Mouse (Mus musculus): Measurements from ENCODE around the gene A030005K14Rik. TPM values are rescaled to one million over a fixed set of nuclear protein-coding genes. Genes with fewer than 3 reads are reported as not detected.

A030005K14Rik gene
- total RNA-seq, 2 experiments from 2014 or later: not detected

- DNase-seq: no peak
These were observed 22.1 kb downstream of the A030005K14Rik start for GRCm38 (mm10) chr1:83036892-83037667.

- no peak for DNase-seq
These were observed 24.7 kb downstream of the A030005K14Rik start for GRCm38 (mm10) chr1:83034509-83034908.

- no peak for DNase-seq
These were observed 26.7 kb downstream of the A030005K14Rik start for GRCm38 (mm10) chr1:83032508-83032907.

- no peak for DNase-seq
These were observed 27.2 kb downstream of the A030005K14Rik start for GRCm38 (mm10) chr1:83031950-83032349.

- no peak for DNase-seq
These were observed 42.6 kb downstream of the A030005K14Rik start for GRCm38 (mm10) chr1:83016556-83016955.

- no peak for DNase-seq
These were observed 43.8 kb downstream of the A030005K14Rik start for GRCm38 (mm10) chr1:83015329-83015879.

- no peak for DNase-seq
These were observed 44.7 kb downstream of the A030005K14Rik start for GRCm38 (mm10) chr1:83014477-83014876.

Other genes with a start within 250 kb of the A030005K14Rik start
- gene Agfg1, start 219.9 kb downstream of the A030005K14Rik start, total RNA-seq (2021): 10 to 100 TPM; 27.0 to 29.4 TPM
- gene A030005L19Rik, start 146.1 kb downstream of the A030005K14Rik start, total RNA-seq (2021): under 1 TPM in 1 of 2 experiments, not detected in 1; 0.31 TPM
- not detected for gene A030014E15Rik, start 134.5 kb downstream of the A030005K14Rik start, total RNA-seq (2021)
- not detected for gene Gm6217, start 128.0 kb downstream of the A030005K14Rik start, total RNA-seq (2021)
- gene A030003K21Rik, start 116.0 kb downstream of the A030005K14Rik start, total RNA-seq (2021): not detected
- gene Gm7544, start 103.4 kb downstream of the A030005K14Rik start, total RNA-seq (2021): not detected
- gene Gm47955, start 99.1 kb downstream of the A030005K14Rik start, total RNA-seq (2021): not detected
- not detected for gene Gm47959, start 58.8 kb downstream of the A030005K14Rik start, total RNA-seq (2021)
- gene Slc19a3, start 20.9 kb downstream of the A030005K14Rik start, total RNA-seq (2021): under 1 TPM in 1 of 2 experiments, not detected in 1; 0.16 TPM
- gene Krtap28-10, start 16.9 kb downstream of the A030005K14Rik start, total RNA-seq (2021): not detected
- gene Gm47969, start 14.4 kb downstream of the A030005K14Rik start, total RNA-seq (2021): not detected
- not detected for gene Krtap28-13, start 1.6 kb upstream of the A030005K14Rik start, total RNA-seq (2021)
- gene Ccl20, start 57.4 kb upstream of the A030005K14Rik start, total RNA-seq (2021): not detected
- gene Daw1, start 100.4 kb upstream of the A030005K14Rik start, total RNA-seq (2021): not detected